Mouse (Mus musculus) hindbrain, postnatal 0 days (tissue): Measurements from ENCODE around the gene Fibcd1. TPM values are rescaled to one million over a fixed set of nuclear protein-coding genes. Genes with fewer than 3 reads are reported as not detected.

ENCODE experiments used
- ATAC-seq: fragments of 200-750 bp; cut with Nextera tagmentation; 2 replicates; pipeline ENCODE4 v1.8.0; 2017; ENCODE audit warnings: mild to moderate bottlenecking, moderate TSS enrichment, moderate library complexity
- DNase-seq: peaks from one replicate; pipeline ENCODE4 v3.0.0-alpha.2; 2015; ENCODE audit warnings: low spot score
- H3K27ac ChIP-seq: fragments of 300-500 bp; sonication (generic); 2 replicates; pipeline ENCODE4 v1.5.1; 2014; ENCODE audit warnings: mild to moderate bottlenecking
- H3K27me3 ChIP-seq: fragments of 300-500 bp; sonication (generic); 2 replicates; pipeline ENCODE4 v1.6.1; 2014; ENCODE audit warnings: low read length, mixed read lengths; ENCODE audit not compliant: insufficient read depth
- H3K36me3 ChIP-seq: fragments of 300-500 bp; sonication (generic); 2 replicates; pipeline ENCODE4 v1.6.1; 2014; ENCODE audit warnings: low read length, mixed read lengths; ENCODE audit not compliant: insufficient read depth
- H3K4me1 ChIP-seq: fragments of 300-500 bp; sonication (generic); 2 replicates; pipeline ENCODE4 v1.6.1; 2014; ENCODE audit warnings: antibody characterized with exemption, low read length, mixed read lengths; ENCODE audit not compliant: insufficient read depth
- H3K4me2 ChIP-seq: fragments of 300-500 bp; sonication (generic); 2 replicates; pipeline ENCODE4 v1.6.1; 2014; ENCODE audit warnings: low read depth, mild to moderate bottlenecking, low read length, moderate library complexity, mixed read lengths
- H3K4me3 ChIP-seq: fragments of 300-500 bp; sonication (generic); 2 replicates; pipeline ENCODE4 v1.5.1; 2014; ENCODE audit warnings: low read length
- H3K9ac ChIP-seq: fragments of 300-500 bp; sonication (generic); replicated peaks from 2 replicates; pipeline ENCODE4 v1.6.1; 2014; ENCODE audit warnings: mild to moderate bottlenecking, low read length, moderate library complexity, mixed read lengths
- H3K9me3 ChIP-seq: fragments of 300-500 bp; sonication (generic); 2 replicates; pipeline ENCODE4 v1.6.1; 2016; ENCODE audit warnings: low read length, mixed read lengths
- CTCF ChIP-seq: IDR thresholded peaks from 2 replicates; pipeline ENCODE4 v1.5.1; 2016; ENCODE audit warnings: antibody characterized with exemption, control low read depth, low read depth
- WGBS: fragments of 180-500 bp; shearing (Covaris S2); extraction: QIAGEN DNeasy Blood & Tissue Kit; methylation state at CpG from one replicate; pipeline ENCODE4 v1.1.7; 2014; 5-methylcytosine and 5-hydroxymethylcytosine counted together
- polyA plus RNA-seq: library from polyadenylated mRNA; unstranded; fragments of >200 nt; fragmentation: Nextera tagmentation; extraction: Ambion mirVana; gene quantifications from 2 replicates; pipeline ENCODE4 v1.2.1, GENCODE M21; 2015
- total RNA-seq: library from RNA; depleted of rRNA; stranded (reverse); fragments of >200 nt; gene quantifications from 2 replicates; pipeline ENCODE4 v1.2.3, GENCODE M21; 2014

Fibcd1 gene
- total and polyA plus RNA-seq, 2 experiments from 2014 or later = 9.1 to 28.9 TPM

DNA sequence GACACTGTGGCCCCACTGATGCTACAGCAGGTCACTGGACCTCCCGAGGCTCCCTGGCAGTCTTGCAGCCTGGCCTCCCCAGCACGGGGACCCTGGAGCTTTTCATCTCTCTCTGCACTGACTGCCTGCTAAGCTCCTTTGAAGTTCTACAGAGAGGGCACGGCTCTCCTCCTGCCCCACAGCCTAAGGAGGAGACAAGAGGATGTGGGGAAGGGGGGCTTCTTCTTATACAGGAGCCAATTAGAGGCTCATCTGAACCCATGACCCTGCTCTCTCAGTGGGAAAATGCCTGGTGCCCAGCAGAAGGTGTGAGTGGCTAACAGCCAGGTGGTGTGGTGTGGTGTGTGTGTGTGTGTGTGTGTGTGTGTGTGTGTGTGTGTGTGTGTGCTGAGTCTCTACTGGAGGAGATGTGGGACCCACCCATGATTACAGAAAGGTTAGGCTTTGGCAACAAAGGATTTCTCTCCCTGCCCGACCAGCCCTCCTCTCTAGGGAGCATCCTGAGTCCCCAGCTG, 17.4 kb downstream of the Fibcd1 start:
- Histone ChIP-seq H3K36me3 (no peaks in the 10 kb centered on the region), H3K4me3 (no peak overlapping the region), H3K9me3 (no peaks in the 10 kb centered on the region), H3K27me3 (no peaks in the 10 kb centered on the region), H3K4me2 (no peak overlapping the region), H3K27ac (peak overlapping the region; percentile 8; the same call in 1 of the 2 replicates), H3K9ac (no peak overlapping the region), H3K4me1 (peaks cover 15% of the 10 kb centered on the region)
- no peak for TF ChIP-seq CTCF
- DNase-seq (no peak), ATAC-seq (no peak)
- 9% methylated on average over 4 of the region's 4 CpGs for WGBS

DNA sequence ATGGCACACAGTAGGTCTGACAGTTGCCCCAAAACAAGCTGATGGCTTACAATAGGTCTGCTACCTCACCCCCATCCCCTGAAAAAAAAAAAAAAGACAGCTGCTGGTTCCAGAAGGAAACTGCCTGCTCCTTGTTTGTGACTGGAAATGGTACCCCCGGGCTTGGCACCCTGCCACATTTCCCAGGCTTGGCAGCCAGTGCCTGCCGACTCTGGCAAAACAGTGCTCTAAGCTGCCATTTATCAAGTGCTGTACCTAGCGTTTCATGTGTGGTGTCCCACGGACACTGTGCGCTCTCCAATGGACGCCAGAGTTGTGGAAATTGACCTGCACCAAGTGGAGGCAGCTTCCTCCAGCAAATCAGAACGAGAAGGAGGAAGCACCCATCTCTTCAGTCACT, 17.9 kb downstream of the Fibcd1 start:
- Histone ChIP-seq H3K36me3 (no peaks in the 10 kb centered on the region), H3K4me1 (peaks cover 19% of the 10 kb centered on the region), H3K9ac (no peak overlapping the region), H3K27ac (peak overlapping the region; percentile 8; the same call in 1 of the 2 replicates), H3K4me2 (no peak overlapping the region), H3K9me3 (no peaks in the 10 kb centered on the region), H3K27me3 (no peaks in the 10 kb centered on the region), H3K4me3 (no peak overlapping the region)
- 0 out of 2 replicates have a peak, but pooled peaks have one; percentile 2 for TF ChIP-seq CTCF
- peak; percentile 90 for DNase-seq
- WGBS = 16% methylated on average over 7 of the region's 7 CpGs
- ATAC-seq = peak; percentile 24; the same call in 1 of the 2 replicates

DNA sequence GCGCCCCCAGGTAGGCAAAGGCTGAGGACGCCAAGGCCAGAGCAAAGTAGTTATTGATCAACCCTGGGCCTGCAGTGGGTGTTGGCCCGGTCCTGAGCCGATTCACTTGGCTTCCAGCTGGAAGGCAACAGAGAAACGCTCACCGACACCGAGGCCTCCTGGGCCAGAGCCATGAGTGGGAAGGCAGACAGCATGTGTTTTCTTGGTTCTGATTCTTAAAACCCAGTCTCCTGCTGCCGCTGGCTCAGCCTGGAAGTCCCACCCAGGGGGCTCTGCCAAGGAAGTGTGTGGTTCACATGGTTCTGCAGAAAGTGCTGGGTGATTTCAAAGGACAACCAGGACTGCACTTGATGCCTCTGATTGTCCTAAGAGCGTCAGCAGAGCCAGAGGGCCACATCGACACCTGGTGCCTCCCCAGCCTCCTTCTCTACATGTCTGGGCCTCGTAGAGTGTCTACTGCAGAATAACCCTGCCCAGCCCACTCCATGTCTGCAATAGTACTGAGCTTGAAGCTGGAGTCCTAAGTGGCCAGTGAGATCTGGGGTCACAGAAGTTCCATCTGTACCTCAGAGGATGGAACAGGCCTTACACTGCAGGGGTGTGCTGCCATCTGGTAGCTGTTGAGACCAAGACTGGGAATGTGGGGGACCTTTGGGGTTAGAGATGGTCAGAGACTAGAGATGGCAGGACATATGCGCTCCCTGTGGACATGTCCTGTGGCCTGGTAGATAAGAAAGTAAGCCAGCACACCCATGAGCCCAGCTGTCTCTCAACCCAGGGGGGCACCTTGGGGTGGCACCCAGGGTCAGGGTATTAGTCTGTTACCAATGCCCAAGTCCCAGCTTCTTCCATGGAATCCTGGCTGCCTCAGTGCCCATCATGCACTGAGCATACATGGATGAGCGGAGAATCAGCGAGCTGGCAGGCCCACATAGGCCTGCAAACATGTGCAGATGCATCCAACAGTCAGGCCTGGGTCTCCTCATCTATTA, 19.4 kb downstream of the Fibcd1 start:
- Histone ChIP-seq H3K36me3 (no peaks in the 10 kb centered on the region), H3K4me2 (no peak overlapping the region), H3K9ac (no peak overlapping the region), H3K4me1 (peaks cover 23% of the 10 kb centered on the region), H3K27ac (no peak overlapping the region), H3K27me3 (no peaks in the 10 kb centered on the region), H3K9me3 (no peaks in the 10 kb centered on the region), H3K4me3 (no peak overlapping the region)
- ATAC-seq (no peak), DNase-seq (no peak)
- WGBS = 56% methylated on average over 14 of the region's 14 CpGs
- no peak for TF ChIP-seq CTCF

DNA sequence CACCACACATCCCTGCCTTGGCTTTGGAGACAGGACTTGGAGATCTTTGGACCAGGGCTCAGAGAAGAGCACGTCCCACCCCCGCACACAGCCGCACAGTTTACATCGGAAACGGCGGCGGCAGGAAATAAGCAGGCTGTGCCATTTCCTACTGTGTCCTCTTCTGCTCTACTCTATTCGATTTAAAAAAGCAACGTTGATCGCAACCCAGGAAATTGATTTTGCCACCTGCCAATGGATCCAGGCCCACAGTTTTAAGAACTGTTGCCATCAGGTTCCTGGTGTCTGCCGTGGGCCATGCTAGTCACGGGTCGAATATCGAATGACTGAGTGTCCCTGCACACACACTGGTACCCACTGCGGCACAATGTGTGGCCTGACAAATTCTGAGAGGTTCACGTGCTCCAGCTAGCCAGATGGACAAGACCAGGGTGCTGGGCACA, 20.3 kb downstream of the Fibcd1 start:
- H3K4me1 ChIP-seq = peaks cover 23% of the 10 kb centered on the region
- 48% methylated on average over 16 of the region's 16 CpGs for WGBS
- TF ChIP-seq CTCF = no peak
- H3K27ac ChIP-seq = no peak overlapping the region
- no peak overlapping the region for H3K9ac ChIP-seq
- ATAC-seq (no peak), DNase-seq (no peak)
- no peaks in the 10 kb centered on the region for H3K36me3 ChIP-seq
- H3K4me3 ChIP-seq = no peak overlapping the region
- H3K9me3 ChIP-seq = no peaks in the 10 kb centered on the region
- no peak overlapping the region for H3K4me2 ChIP-seq
- H3K27me3 ChIP-seq = no peaks in the 10 kb centered on the region

DNA sequence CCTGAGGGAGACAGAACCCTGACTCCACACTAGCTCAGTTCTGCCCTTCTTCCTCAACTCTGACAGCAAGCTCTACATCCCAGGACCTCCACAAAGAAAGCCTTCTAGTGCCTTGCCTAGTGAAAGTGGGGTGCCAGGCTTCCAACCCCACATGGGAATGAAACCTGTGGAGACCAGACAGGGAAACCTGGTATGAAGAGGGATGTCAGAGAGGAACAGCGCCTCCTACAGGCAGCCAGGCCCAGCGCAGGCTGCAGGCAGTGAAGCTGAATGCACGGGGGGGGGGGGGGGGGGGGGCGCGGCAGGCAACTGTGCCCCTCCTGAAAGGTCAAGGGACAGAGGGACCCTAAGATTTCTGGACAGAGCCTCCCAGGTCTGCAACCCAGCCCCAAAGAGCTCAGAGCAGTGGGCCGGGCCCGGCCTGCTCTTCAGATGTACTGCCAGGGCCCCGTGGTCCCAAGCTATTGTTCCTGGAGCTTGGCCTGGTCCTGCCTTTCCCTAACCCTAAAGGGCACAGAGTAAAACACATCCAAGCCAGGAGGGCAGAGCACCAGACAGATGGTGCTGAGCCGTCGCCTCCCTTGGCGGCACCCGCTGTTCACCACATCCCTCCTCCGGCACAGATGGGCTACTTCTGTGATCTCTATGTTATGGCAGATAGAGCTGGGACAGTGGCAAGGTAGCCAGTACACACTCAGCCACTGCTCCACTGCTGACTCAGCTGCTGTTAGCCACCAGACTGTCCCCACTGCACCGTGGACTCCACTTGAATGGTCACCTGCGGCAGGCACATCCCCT, 21.7 kb downstream of the Fibcd1 start:
- no peak overlapping the region for H3K9ac ChIP-seq
- H3K36me3 ChIP-seq = no peaks in the 10 kb centered on the region
- peak; percentile 62 for TF ChIP-seq CTCF
- H3K4me3 ChIP-seq = no peak overlapping the region
- no peak overlapping the region for H3K4me2 ChIP-seq
- 51% methylated on average over 14 of the region's 15 CpGs for WGBS
- peaks cover 23% of the 10 kb centered on the region for H3K4me1 ChIP-seq
- H3K27ac ChIP-seq = no peak overlapping the region
- no peaks in the 10 kb centered on the region for H3K9me3 ChIP-seq
- DNase-seq = peak; percentile 43
- no peak for ATAC-seq
- H3K27me3 ChIP-seq = no peaks in the 10 kb centered on the region

DNA sequence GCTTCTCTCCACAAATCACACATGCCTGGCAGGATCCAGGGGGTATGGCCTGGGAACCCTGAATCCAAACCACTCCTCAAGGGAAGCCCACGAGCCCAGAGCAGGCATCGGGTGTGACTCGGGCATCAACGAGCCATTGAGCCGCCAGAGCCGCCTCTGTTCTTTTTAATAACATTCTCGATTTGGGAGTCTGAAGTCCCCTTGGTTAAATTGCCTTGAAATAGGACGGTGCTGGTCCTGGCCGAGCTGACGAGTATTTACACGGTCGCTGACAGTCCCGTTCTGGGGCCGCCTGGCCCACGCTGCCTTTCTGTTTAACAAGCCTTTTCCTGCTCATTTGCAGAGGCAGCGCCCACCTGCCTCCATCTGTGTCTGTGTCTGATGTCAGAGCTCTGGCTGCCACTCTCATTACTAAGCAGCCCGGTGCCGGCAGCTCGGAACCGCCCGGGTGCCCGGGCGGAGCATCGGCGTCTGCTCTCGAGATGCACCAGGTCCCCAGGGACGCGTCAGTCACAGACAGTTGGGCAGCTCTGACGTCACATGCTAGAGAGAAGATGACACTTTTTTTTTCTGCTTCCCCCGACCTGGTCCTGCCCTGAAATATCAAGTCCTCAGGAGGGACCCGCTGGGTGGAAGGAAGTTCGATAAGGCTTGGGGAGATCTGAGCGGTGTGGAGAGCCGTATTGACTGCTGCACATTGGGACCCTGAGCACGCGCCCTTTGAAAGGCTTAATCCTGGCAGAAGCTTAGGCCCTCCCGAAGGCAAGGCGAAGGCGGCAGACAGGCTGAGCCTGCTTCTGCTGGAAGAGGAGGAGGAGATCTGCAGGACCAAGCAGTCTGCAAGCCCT, 23.1 kb downstream of the Fibcd1 start:
- WGBS = 13% methylated on average over 39 of the region's 39 CpGs
- H3K9me3 ChIP-seq = no peaks in the 10 kb centered on the region
- peak overlapping the region; percentile 18 for H3K4me3 ChIP-seq
- H3K27ac ChIP-seq = peak overlapping the region; percentile 58
- no peaks in the 10 kb centered on the region for H3K27me3 ChIP-seq
- peaks cover 18% of the 10 kb centered on the region for H3K4me1 ChIP-seq
- DNase-seq = peak; percentile 88
- TF ChIP-seq CTCF = no peak
- no peaks in the 10 kb centered on the region for H3K36me3 ChIP-seq
- peak; percentile 69 for ATAC-seq
- peak overlapping the region; percentile 49 for H3K4me2 ChIP-seq
- no peak overlapping the region for H3K9ac ChIP-seq
